Mouse (Mus musculus) C2C12 (cell line): Measurements from ENCODE around the gene C8a.

Experiments used
- CEBPB ChIP-seq: IDR thresholded peaks from one replicate; pipeline ENCODE4 v1.6.1; 2011; ENCODE audit warnings: low read depth, mild to moderate bottlenecking, control low read depth, moderate library complexity
- CTCF ChIP-seq: IDR thresholded peaks from one replicate; pipeline ENCODE4 v1.5.1; 2011; ENCODE audit not compliant: control insufficient read depth, insufficient read depth, insufficient read length
- MAX ChIP-seq: IDR thresholded peaks from one replicate; pipeline ENCODE4 v1.6.1; 2011; ENCODE audit warnings: mild to moderate bottlenecking, control low read depth
- MYOD1 ChIP-seq: IDR thresholded peaks from one replicate; pipeline ENCODE4 v1.6.1; 2011; ENCODE audit warnings: low read depth; ENCODE audit not compliant: control insufficient read depth, insufficient read length
- USF1 ChIP-seq: IDR thresholded peaks from one replicate; pipeline ENCODE4 v1.6.1; 2011; ENCODE audit warnings: low read depth, mild to moderate bottlenecking, control low read depth, moderate library complexity

- TF ChIP-seq CTCF (no peak), MAX (no peak), USF1 (no peak), CEBPB (no peak), MYOD1 (no peak)
Measured at GRCm38 (mm10) chr4:104828939-104829338, 47.3 kb downstream of the C8a start.
